Mouse (Mus musculus) E14TG2a.4 (cell line): ENCODE data around the gene Sf3b3.

ENCODE experiments used
- CTCF ChIP-seq: conservative IDR thresholded peaks from 2 replicates; pipeline ENCODE4 v1.5.1; 2014; ENCODE audit warnings: low read length
- NANOG ChIP-seq: IDR thresholded peaks from 2 replicates; pipeline ENCODE4 v1.6.1; 2014; ENCODE audit warnings: borderline replicate concordance, low read length, mixed read lengths

GRCm38 (mm10) chr8:110774047-110774446 lies 72.5 kb downstream of the Sf3b3 start:
- no peak for TF ChIP-seq CTCF
- no peak for TF ChIP-seq NANOG
